Mouse (Mus musculus): ENCODE data around the gene Retsat.

DNA sequence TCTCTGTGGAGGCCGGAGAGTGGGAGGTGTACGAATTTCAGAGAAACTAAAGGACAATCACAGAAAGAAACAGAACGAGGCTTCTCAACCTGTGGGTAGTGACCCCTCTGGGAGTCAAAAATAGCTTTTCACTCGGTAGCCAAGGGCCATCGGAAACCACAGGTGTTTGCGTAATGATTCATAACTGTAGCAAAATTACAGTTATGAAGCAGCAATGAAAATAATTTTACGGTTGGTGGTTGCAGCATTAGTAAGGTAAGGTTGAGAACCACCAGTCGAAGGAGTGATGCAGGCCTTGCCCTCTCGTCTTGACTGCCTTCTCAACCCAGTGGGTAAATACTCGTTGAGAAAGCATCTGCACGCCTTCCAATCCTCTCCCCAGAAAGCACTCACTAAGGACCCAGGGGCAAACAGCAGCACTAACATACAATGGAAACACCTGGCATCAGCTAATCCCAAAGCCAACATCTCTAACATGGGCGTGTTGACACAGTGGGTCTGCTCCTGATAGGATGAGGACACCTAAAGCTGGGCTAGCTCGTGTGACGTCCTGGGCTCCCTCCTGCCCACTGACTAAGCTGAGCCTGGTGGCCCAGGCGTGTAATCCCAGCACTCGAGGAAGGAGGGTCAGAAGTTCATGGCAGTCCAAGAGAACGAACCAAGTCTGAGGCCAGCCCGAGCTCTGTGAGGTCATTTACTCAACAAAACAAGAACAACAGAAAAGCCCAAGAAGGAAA lies 43.1 kb downstream of the Retsat start:
- TF ChIP-seq GATA1 (IDR thresholded peaks at IDR 0.05; ENCODE audit: borderline replicate concordance, low read length) (no peak), FLI1 (IDR thresholded peaks at IDR 0.05; ENCODE audit: low read length) (no peak)
